Comparison of ENCODE assay signal across 9 mouse cellular contexts in the genomic region with DNA sequence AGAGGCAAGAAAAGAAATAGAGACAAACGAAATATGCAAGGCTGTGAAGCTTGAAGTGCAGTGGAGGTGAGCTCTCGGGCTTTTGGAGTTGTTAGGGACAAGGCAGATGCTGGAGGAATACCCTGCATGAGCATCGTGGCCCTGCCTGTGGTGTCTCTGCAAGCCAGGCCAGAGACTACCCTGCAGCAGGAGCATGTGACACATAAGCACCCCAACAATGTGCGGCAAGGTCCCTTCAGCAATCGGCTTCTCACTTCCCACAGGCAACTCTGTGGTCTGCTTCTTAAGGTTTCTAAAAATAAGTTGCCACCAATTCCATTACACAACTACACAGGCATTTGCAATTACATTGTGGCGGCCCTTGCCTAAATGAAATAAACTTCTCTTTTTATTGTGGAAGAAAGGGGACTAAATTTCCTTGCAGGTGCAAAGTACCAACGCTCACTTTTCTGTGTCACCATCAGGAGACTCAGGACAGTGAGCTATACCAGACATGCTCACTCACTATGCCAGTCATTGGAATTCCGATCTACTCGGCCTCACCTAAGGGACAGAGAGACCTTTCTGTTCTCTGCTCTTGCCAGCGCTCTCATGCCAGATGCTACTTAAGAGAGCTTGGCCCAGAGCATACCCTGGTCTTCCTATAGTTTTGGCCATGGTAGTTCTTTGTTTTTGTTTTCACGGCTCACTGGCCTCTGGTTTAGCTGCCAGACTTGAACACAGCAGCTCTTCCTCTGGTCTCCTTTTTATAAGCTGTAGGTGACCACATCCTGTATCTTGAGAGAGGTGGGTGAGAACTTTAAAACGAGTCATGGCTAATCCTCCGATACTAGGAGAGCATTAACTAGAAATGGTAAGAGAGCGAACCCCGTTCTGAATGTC. TPM values are rescaled to one million over a fixed set of nuclear protein-coding genes. Genes with fewer than 3 reads are reported as not detected.
A peak's percentile ranks its signal among the peaks of the same experiment; 100 is the strongest.
DNase-seq lines count a peak whose midpoint lies in the region; ATAC-seq and TF ChIP-seq lines count a peak whose summit lies in the region.
"Had no signal": no experiment of that assay in that cellular context is flagged by ENCODE, and none has a peak within 500 bp of the region (broad histone marks: within the 10 kb centered on the region; RNA-seq: fewer than 3 reads in every experiment).

No protein-coding gene starts in this region.

- H3K9me3 ChIP-seq in hindbrain, postnatal 0 days (ENCODE audit: low read length), result no peaks in the 10 kb centered on the region
- no peaks in the 10 kb centered on the region for H3K9me3 ChIP-seq in lung, postnatal 0 days (ENCODE audit: low read length)

- H3K9ac ChIP-seq in hindbrain, postnatal 0 days (replicated peaks; ENCODE audit: low read length), result no peak overlapping the region
- no peak overlapping the region for H3K9ac ChIP-seq in lung, postnatal 0 days (replicated peaks; ENCODE audit: low read depth)

- H3K4me2 ChIP-seq in hindbrain, postnatal 0 days (ENCODE audit: low read depth, low read length), result no peak overlapping the region
- no peak overlapping the region for H3K4me2 ChIP-seq in lung, postnatal 0 days (replicated peaks; ENCODE audit: low read depth, low read length)

- H3K36me3 ChIP-seq in splenic B cell, adult 2 months (ENCODE audit: control insufficient read depth, insufficient read depth, low read length, poor library complexity, severe bottlenecking), result no peaks in the 10 kb centered on the region
- no peaks in the 10 kb centered on the region for H3K36me3 ChIP-seq in hindbrain, postnatal 0 days (ENCODE audit: insufficient read depth, low read length)
- no peaks in the 10 kb centered on the region for H3K36me3 ChIP-seq in lung, postnatal 0 days (ENCODE audit: insufficient read depth, low read length)

- H3K27me3 ChIP-seq in splenic B cell, adult 2 months (ENCODE audit: control insufficient read depth, insufficient read depth, low read length, poor library complexity, severe bottlenecking), result no peaks in the 10 kb centered on the region
- no peaks in the 10 kb centered on the region for H3K27me3 ChIP-seq in hindbrain, postnatal 0 days (ENCODE audit: insufficient read depth, low read length)
- H3K27me3 ChIP-seq in lung, postnatal 0 days (replicated peaks; ENCODE audit: insufficient read depth, low read length), result no peaks in the 10 kb centered on the region

- peak; percentile 5 to 8 for DNase-seq in lung, adult 18-20 months
- DNase-seq in lung, postnatal 14 days, result no peak
- DNase-seq in splenic B cell, adult 2 months (ENCODE audit: low read depth, low spot score), result peak; percentile 55
- DNase-seq in hindbrain, postnatal 0 days (ENCODE audit: low spot score), result no peak
- no peak for DNase-seq in urinary bladder, postnatal 36 days (ENCODE audit: low spot score in 2 of 2)
- DNase-seq in lung, postnatal 0 days (ENCODE audit: low spot score), result no peak
- DNase-seq: midbrain, embryonic 14.5 days had no signal

- no peak overlapping the region for H3K4me3 ChIP-seq in hindbrain, postnatal 0 days (ENCODE audit: low read length)
- H3K4me3 ChIP-seq in lung, postnatal 0 days (ENCODE audit: low read depth, low read length), result no peak overlapping the region

- 76% methylated on average over 15 of the region's 15 CpGs for WGBS in hindbrain, postnatal 0 days
- 68% methylated on average over 15 of the region's 15 CpGs for WGBS in lung, postnatal 0 days

- no peak for TF ChIP-seq EP300 in lung, postnatal 0 days (IDR thresholded peaks at IDR 0.05)

- no peak overlapping the region for H3K27ac ChIP-seq in hindbrain, postnatal 0 days
- no peak overlapping the region for H3K27ac ChIP-seq in lung, postnatal 0 days (ENCODE audit: low read length)

- no peaks in the 10 kb centered on the region for H3K4me1 ChIP-seq in hindbrain, postnatal 0 days (ENCODE audit: insufficient read depth, low read length)
- H3K4me1 ChIP-seq in lung, postnatal 0 days (ENCODE audit: insufficient read depth, low read depth, low read length), result 0 out of 2 replicates have a peak, but pooled peaks cover 5% of the 10 kb centered on the region

- TF ChIP-seq CTCF in hindbrain, postnatal 0 days (IDR thresholded peaks at IDR 0.05; ENCODE audit: low read depth), result no peak
- TF ChIP-seq CTCF in lung, postnatal 0 days (IDR thresholded peaks at IDR 0.05), result no peak

- peak; percentile 56 for ATAC-seq in erythroblast, adult 5-6 weeks (replicated peaks; ENCODE audit: low FRiP score, poor library complexity, severe bottlenecking)
- peak; percentile 87 for ATAC-seq in inflammation-experienced regulatory T-cells, adult 6 months
- ATAC-seq in hindbrain, postnatal 0 days, result no peak
- ATAC-seq in lung, postnatal 0 days, result no peak

RNA-seq across cellular contexts. Expression of a gene that starts 28.7 kb away (rescaled TPM):
- 35.4 and 43.9 TPM in 2 replicates for total RNA-seq in erythroblast, adult 5-6 weeks (2015; ENCODE audit: low replicate concordance)
- total RNA-seq in erythroblast, adult 5-6 weeks (2017; ENCODE audit: low replicate concordance), result 34.4 and 43.5 TPM in 2 replicates
- 1 to 10 TPM in 2 of 3 experiments, under 1 TPM in 1; 0.36 to 9.4 (median 6.9) TPM for polyA plus RNA-seq in inflammation-experienced regulatory T-cells, adult 6 months (2017; shearing (Covaris generic))
- total RNA-seq in hindbrain, postnatal 0 days (2014; rRNA removed), result 2.0 and 4.0 TPM in 2 replicates
- polyA plus RNA-seq in hindbrain, postnatal 0 days (2015; fragmentation: Nextera tagmentation; extraction: Ambion mirVana), result 2.2 and 2.3 TPM in 2 replicates
- polyA plus RNA-seq in lung, postnatal 0 days (2015; fragmentation: Nextera tagmentation; extraction: Ambion mirVana), result 14.1 and 14.5 TPM in 2 replicates

RNA-seq across cellular contexts. Expression of a gene that starts 49.8 kb away (rescaled TPM):
- total RNA-seq in erythroblast, adult 5-6 weeks (2015; ENCODE audit: low replicate concordance), result 37.8 and 40.9 TPM in 2 replicates
- total RNA-seq in erythroblast, adult 5-6 weeks (2017; ENCODE audit: low replicate concordance), result 6.3 and 12.1 TPM in 2 replicates
- polyA plus RNA-seq in inflammation-experienced regulatory T-cells, adult 6 months (2017; shearing (Covaris generic)), result 1 to 10 TPM; 3.0 to 5.4 (median 5.1) TPM
- total RNA-seq in hindbrain, postnatal 0 days (2014; rRNA removed), result 17.0 and 21.0 TPM in 2 replicates
- polyA plus RNA-seq in hindbrain, postnatal 0 days (2015; fragmentation: Nextera tagmentation; extraction: Ambion mirVana), result 58.4 and 59.0 TPM in 2 replicates
- 47.8 and 48.6 TPM in 2 replicates for polyA plus RNA-seq in lung, postnatal 0 days (2015; fragmentation: Nextera tagmentation; extraction: Ambion mirVana)

Comparison
In these comparisons a context has a peak if more than half of its experiments do, and no peak if none do; other contexts are left out.
1. DNase-seq: peak in lung, adult 18-20 months (2 of 2) and splenic B cell, adult 2 months (single experiment); none in lung, postnatal 14 days (single experiment), hindbrain, postnatal 0 days (single experiment), urinary bladder, postnatal 36 days (0 of 2) and lung, postnatal 0 days (single experiment).
2. ATAC-seq: peak in erythroblast, adult 5-6 weeks (single experiment) and inflammation-experienced regulatory T-cells, adult 6 months (single experiment); none in hindbrain, postnatal 0 days (single experiment) and lung, postnatal 0 days (single experiment).